Mouse (Mus musculus): ENCODE data around the gene Chrne.

- TF ChIP-seq CTCF (IDR thresholded peaks at IDR 0.05; ENCODE audit: control insufficient read depth, insufficient read depth, low read length) (no peak), POLR2A (IDR thresholded peaks at IDR 0.05; ENCODE audit: borderline replicate concordance, control insufficient read depth, low read depth, low read length) (peak; percentile 47; the same call in 1 of the 2 replicates)
These were observed 28.9 kb upstream of the Chrne start for GRCm38 (mm10) chr11:70647716-70648420.
